Mouse (Mus musculus): Measurements from ENCODE around the gene Crabp1.

The Crabp1 gene

GRCm38 (mm10) chr9:54764561-54765217 lies at the start of gene Crabp1:
Gene Crabp1, plus strand, starts transcription at chr9:54764748.
- DNase-seq, result no peak

GRCm38 (mm10) chr9:54715776-54716175 lies 48.8 kb upstream of the Crabp1 start:
- no peak for DNase-seq

- no peak for DNase-seq
Measured at GRCm38 (mm10) chr9:54717527-54717926, 47.0 kb upstream of the Crabp1 start.

- DNase-seq, result no peak
Measured at GRCm38 (mm10) chr9:54722156-54722555, 42.4 kb upstream of the Crabp1 start.

GRCm38 (mm10) chr9:54722596-54722995 lies 42.0 kb upstream of the Crabp1 start:
- DNase-seq, result no peak

GRCm38 (mm10) chr9:54726315-54726714 lies 38.2 kb upstream of the Crabp1 start:
- no peak for DNase-seq

- DNase-seq, result no peak
Measured at GRCm38 (mm10) chr9:54732122-54732521, 32.4 kb upstream of the Crabp1 start.

- peak; percentile 95 for DNase-seq
Measured at GRCm38 (mm10) chr9:54733921-54734638, 30.5 kb upstream of the Crabp1 start, which contains the start of gene Wdr61. Gene Wdr61, minus strand, starts transcription at chr9:54734519.

GRCm38 (mm10) chr9:54734639-54735252 lies 29.8 kb upstream of the Crabp1 start:
- DNase-seq, result no peak

- DNase-seq, result peak; percentile 11
Measured at GRCm38 (mm10) chr9:54736284-54736701, 28.3 kb upstream of the Crabp1 start.

- no peak for DNase-seq
Measured at GRCm38 (mm10) chr9:54738376-54738775, 26.2 kb upstream of the Crabp1 start.

GRCm38 (mm10) chr9:54743891-54744290 lies 20.7 kb upstream of the Crabp1 start:
- DNase-seq, result no peak

GRCm38 (mm10) chr9:54745740-54746370 lies 18.7 kb upstream of the Crabp1 start:
- no peak for DNase-seq

GRCm38 (mm10) chr9:54750215-54750981 lies 14.2 kb upstream of the Crabp1 start:
- DNase-seq, result no peak

- no peak for DNase-seq
Measured at GRCm38 (mm10) chr9:54751684-54752083, 12.9 kb upstream of the Crabp1 start.

- DNase-seq, result no peak
Measured at GRCm38 (mm10) chr9:54752201-54752943, 12.2 kb upstream of the Crabp1 start.

- no peak for DNase-seq
Measured at GRCm38 (mm10) chr9:54752944-54753295, 11.6 kb upstream of the Crabp1 start.

GRCm38 (mm10) chr9:54759592-54759991 lies 5.0 kb upstream of the Crabp1 start:
- no peak for DNase-seq

GRCm38 (mm10) chr9:54764091-54764490 lies 457 bp upstream of the Crabp1 start:
- no peak for DNase-seq

GRCm38 (mm10) chr9:54765336-54766085 lies 963 bp downstream of the Crabp1 start:
- DNase-seq, result no peak

GRCm38 (mm10) chr9:54770140-54770780 lies 5.7 kb downstream of the Crabp1 start:
- DNase-seq, result no peak

Data from cerebellum, adult 11-12 months (tissue).